Comparison of ENCODE assay signal across 9 mouse cellular contexts in genomic region chr3:108069231-108069870, GRCm38 (mm10). TPM values are rescaled to one million over a fixed set of nuclear protein-coding genes. Genes with fewer than 3 reads are reported as not detected.
DNase-seq lines count a peak whose midpoint lies in the region; ATAC-seq lines count a peak whose summit lies in the region.
"Had no signal": no experiment of that assay in that cellular context is flagged by ENCODE, and none has a peak within 500 bp of the region (broad histone marks: within the 10 kb centered on the region; RNA-seq: fewer than 3 reads in every experiment).

No protein-coding gene starts in this region.

- peak overlapping the region; percentile 59; the same call in 1 of the 2 replicates for H3K27ac ChIP-seq in kidney, embryonic 16.5 days (ENCODE audit: low read length)
- no peak overlapping the region for H3K27ac ChIP-seq in forebrain, embryonic 13.5 days

- H3K36me3 ChIP-seq in kidney, embryonic 16.5 days (ENCODE audit: insufficient read depth, low read length) = peaks cover 3% of the 10 kb centered on the region; the same call in 1 of the 2 replicates
- peaks cover 2% of the 10 kb centered on the region for H3K36me3 ChIP-seq in forebrain, embryonic 13.5 days (ENCODE audit: poor library complexity, severe bottlenecking)

- 58% methylated on average over 13 of the region's 13 CpGs for WGBS in kidney, embryonic 16.5 days
- WGBS in forebrain, embryonic 13.5 days = 75% methylated on average over 13 of the region's 13 CpGs

- no peak overlapping the region for H3K4me2 ChIP-seq in kidney, embryonic 16.5 days (replicated peaks; ENCODE audit: low read depth, low read length)
- H3K4me2 ChIP-seq in forebrain, embryonic 13.5 days = no peak overlapping the region

- DNase-seq in gastrocnemius, postnatal 14 days = peak; percentile 38
- DNase-seq in gastrocnemius, postnatal 36 days = no peak
- peak; percentile 36 for DNase-seq in heart, adult 8-10 months (ENCODE audit: low spot score)
- DNase-seq in skeletal muscle tissue, adult 2 months (ENCODE audit: low read depth, low spot score) = peak; percentile 41
- no peak for DNase-seq in right cerebral cortex, postnatal 14 days
- no peak for DNase-seq in left cerebral cortex, postnatal 4 days

- H3K9me3 ChIP-seq in kidney, embryonic 16.5 days (ENCODE audit: low read length) = no peaks in the 10 kb centered on the region
- no peaks in the 10 kb centered on the region for H3K9me3 ChIP-seq in forebrain, embryonic 13.5 days (replicated peaks)

- H3K9ac ChIP-seq in kidney, embryonic 16.5 days (replicated peaks; ENCODE audit: low read length) = no peak overlapping the region
- H3K9ac ChIP-seq in forebrain, embryonic 13.5 days = no peak overlapping the region

- ATAC-seq in kidney, embryonic 16.5 days (ENCODE audit: low FRiP score, low TSS enrichment) = 0 out of 2 replicates have a peak, but pooled peaks have one; percentile 27
- no peak for ATAC-seq in forebrain, embryonic 13.5 days

- no peak overlapping the region for H3K4me3 ChIP-seq in kidney, embryonic 16.5 days (ENCODE audit: low read length)
- no peak overlapping the region for H3K4me3 ChIP-seq in forebrain, embryonic 13.5 days

- H3K4me1 ChIP-seq in kidney, embryonic 16.5 days (ENCODE audit: insufficient read depth, low read length) = no peaks in the 10 kb centered on the region
- H3K4me1 ChIP-seq in forebrain, embryonic 13.5 days = peaks cover 8% of the 10 kb centered on the region

- intact Hi-C loops in gastrocnemius, postnatal 14 days (cut with DNase I; ENCODE audit: low total_unique reads) = no loop called here
- intact Hi-C loops in gastrocnemius, postnatal 36 days (cut with DNase I) = loop anchor here (10.0 kb wide), 1 partner anchor 375 kb away; the partner anchor contains the start of gene Ahcyl1
- intact Hi-C loops in left cerebral cortex, postnatal 4 days (cut with DNase I) = no loop called here

- H3K27me3 ChIP-seq in kidney, embryonic 16.5 days (ENCODE audit: insufficient read depth, low read length) = no peaks in the 10 kb centered on the region
- no peaks in the 10 kb centered on the region for H3K27me3 ChIP-seq in forebrain, embryonic 13.5 days
- H3K27me3 ChIP-seq: CH12.LX had no signal

RNA-seq across cellular contexts. Expression of gene Ampd2, which starts 17.1 kb away (rescaled TPM):
- total RNA-seq in gastrocnemius, postnatal 14 days (2021) = 1 to 10 TPM; 4.8 to 7.2 TPM
- total RNA-seq in gastrocnemius, postnatal 36 days (2021) = 1 to 10 TPM; 3.8 TPM
- 1 to 10 TPM; 3.9 to 5.2 (median 4.7) TPM for total RNA-seq in heart, adult 8-10 months (2022)
- polyA plus RNA-seq in kidney, embryonic 16.5 days (2015; fragmentation: Nextera tagmentation; extraction: Ambion mirVana) = 69.7 and 69.8 TPM in 2 replicates
- polyA plus RNA-seq in forebrain, embryonic 13.5 days (2015; fragmentation: Nextera tagmentation; extraction: Ambion mirVana) = 38.6 and 45.3 TPM in 2 replicates
- total RNA-seq in left cerebral cortex, postnatal 4 days (2021) = 10 to 100 TPM; 65.3 to 75.4 TPM

RNA-seq across cellular contexts. Expression of gene Gnat2, which starts 23.2 kb away (rescaled TPM):
- total RNA-seq in gastrocnemius, postnatal 14 days (2021) = under 1 TPM in 1 of 2 experiments, not detected in 1; 0.23 TPM
- under 1 TPM; 0.25 to 0.28 TPM for total RNA-seq in gastrocnemius, postnatal 36 days (2021)
- under 1 TPM in 2 of 4 experiments, not detected in 2; 0.28 to 0.47 TPM for total RNA-seq in heart, adult 8-10 months (2022)
- 0.84 and 1.9 TPM in 2 replicates for polyA plus RNA-seq in kidney, embryonic 16.5 days (2015; fragmentation: Nextera tagmentation; extraction: Ambion mirVana)
- 0.44 and 0.57 TPM in 2 replicates for polyA plus RNA-seq in forebrain, embryonic 13.5 days (2015; fragmentation: Nextera tagmentation; extraction: Ambion mirVana)
- under 1 TPM in 1 of 2 experiments, not detected in 1; 0.44 TPM for total RNA-seq in left cerebral cortex, postnatal 4 days (2021)

RNA-seq across cellular contexts. Expression of gene Gstm4, which starts 24.7 kb away (rescaled TPM):
- 10 to 100 TPM; 11.4 to 12.0 TPM for total RNA-seq in gastrocnemius, postnatal 14 days (2021)
- 10 to 100 TPM; 11.3 to 13.5 TPM for total RNA-seq in gastrocnemius, postnatal 36 days (2021)
- 10 to 100 TPM; 12.6 to 14.4 (median 13.3) TPM for total RNA-seq in heart, adult 8-10 months (2022)
- polyA plus RNA-seq in kidney, embryonic 16.5 days (2015; fragmentation: Nextera tagmentation; extraction: Ambion mirVana) = 19.8 and 20.4 TPM in 2 replicates
- polyA plus RNA-seq in forebrain, embryonic 13.5 days (2015; fragmentation: Nextera tagmentation; extraction: Ambion mirVana) = 10.8 and 11.4 TPM in 2 replicates
- 10 to 100 TPM; 10.3 to 10.9 TPM for total RNA-seq in left cerebral cortex, postnatal 4 days (2021)

RNA-seq across cellular contexts. Expression of gene Gstm1, which starts 51.6 kb away (rescaled TPM):
- 10 to 100 TPM; 84.0 to 90.4 TPM for total RNA-seq in gastrocnemius, postnatal 14 days (2021)
- 100 to 1,000 TPM; 138 to 202 TPM for total RNA-seq in gastrocnemius, postnatal 36 days (2021)
- 100 to 1,000 TPM; 385 to 498 (median 396) TPM for total RNA-seq in heart, adult 8-10 months (2022)
- polyA plus RNA-seq in kidney, embryonic 16.5 days (2015; fragmentation: Nextera tagmentation; extraction: Ambion mirVana) = 109 and 124 TPM in 2 replicates
- polyA plus RNA-seq in forebrain, embryonic 13.5 days (2015; fragmentation: Nextera tagmentation; extraction: Ambion mirVana) = 27.5 and 28.4 TPM in 2 replicates
- total RNA-seq in left cerebral cortex, postnatal 4 days (2021) = 10 to 100 TPM; 60.4 to 75.2 TPM

Comparison
In these comparisons a context has a peak if more than half of its experiments do, and no peak if none do; other contexts are left out.
1. DNase-seq: peak in gastrocnemius, postnatal 14 days (single experiment), heart, adult 8-10 months (single experiment) and skeletal muscle tissue, adult 2 months (single experiment); none in gastrocnemius, postnatal 36 days (0 of 2), right cerebral cortex, postnatal 14 days (single experiment) and left cerebral cortex, postnatal 4 days (single experiment).
2. RNA of gene Ampd2, which starts 17.1 kb away (total RNA-seq): 65.3 to 75.4 TPM in left cerebral cortex, postnatal 4 days; 4.8 to 7.2 TPM in gastrocnemius, postnatal 14 days, 3.9 to 5.2 TPM in heart, adult 8-10 months and 3.8 TPM in gastrocnemius, postnatal 36 days; every median in the first group is over 4 times any median in the second.